Mouse (Mus musculus) liver, postnatal 0 days (tissue): ENCODE measurements at regions not wholly inside any gene's neighbourhood (a gene's known extent, or its start where the extent isn't known, plus 50 kb on each side); places are given as distances from the start of the nearest gene placed in this dataset.

Experiments used
- CTCF ChIP-seq: sonication (generic); IDR thresholded peaks from 2 replicates; pipeline ENCODE4 v1.5.1; 2016; ENCODE audit warnings: antibody characterized with exemption, low read depth
- EP300 ChIP-seq: IDR thresholded peaks from 2 replicates; pipeline ENCODE4 v1.6.1; 2016; ENCODE audit warnings: antibody characterized with exemption, low read depth, mild to moderate bottlenecking

GRCm38 (mm10) chr5:74867113-74867785 lies 164.5 kb upstream of the Lnx1 start:
- TF ChIP-seq CTCF (no peak), EP300 (no peak)
